Mouse (Mus musculus) intestine, embryonic 15.5 days (tissue): Measurements from ENCODE around the gene Lsm8. TPM values are rescaled to one million over a fixed set of nuclear protein-coding genes. Genes with fewer than 3 reads are reported as not detected.

ENCODE experiments used
- ATAC-seq: fragments of 200-750 bp; cut with Nextera tagmentation; 2 replicates; pipeline ENCODE4 v1.8.0; 2017; ENCODE audit warnings: moderate TSS enrichment, moderate library complexity
- H3K27ac ChIP-seq: fragments of 300-500 bp; sonication (generic); 2 replicates; pipeline ENCODE4 v1.5.1; 2015; ENCODE audit warnings: mild to moderate bottlenecking, inconsistent platforms
- H3K27me3 ChIP-seq: fragments of 300-500 bp; sonication (generic); replicated peaks from 2 replicates; pipeline ENCODE4 v1.6.1; 2015; ENCODE audit warnings: inconsistent platforms
- H3K36me3 ChIP-seq: fragments of 300-500 bp; sonication (generic); 2 replicates; pipeline ENCODE4 v1.6.1; 2015; ENCODE audit warnings: inconsistent platforms
- H3K4me1 ChIP-seq: fragments of 300-500 bp; sonication (generic); replicated peaks from 2 replicates; pipeline ENCODE4 v1.6.1; 2015; ENCODE audit warnings: inconsistent platforms
- H3K4me2 ChIP-seq: fragments of 300-500 bp; sonication (generic); replicated peaks from 2 replicates; pipeline ENCODE4 v1.6.1; 2015; ENCODE audit warnings: mild to moderate bottlenecking, inconsistent platforms
- H3K4me3 ChIP-seq: fragments of 300-500 bp; sonication (generic); replicated peaks from 2 replicates; pipeline ENCODE4 v1.5.1; 2015; ENCODE audit warnings: inconsistent platforms
- H3K9ac ChIP-seq: fragments of 300-500 bp; sonication (generic); 2 replicates; pipeline ENCODE4 v1.6.1; 2015; ENCODE audit warnings: inconsistent platforms
- H3K9me3 ChIP-seq: fragments of 300-500 bp; sonication (generic); 2 replicates; pipeline ENCODE4 v1.6.1; 2016; ENCODE audit warnings: inconsistent platforms
- WGBS: fragments of 180-500 bp; shearing (Covaris S2); methylation state at CpG from one replicate; pipeline ENCODE4 v1.1.7; 2015; 5-methylcytosine and 5-hydroxymethylcytosine counted together
- polyA plus RNA-seq: library from polyadenylated mRNA; unstranded; fragments of >200 nt; fragmentation: Nextera tagmentation; extraction: Ambion mirVana; gene quantifications from 2 replicates; pipeline ENCODE4 v1.2.1, GENCODE M21; 2015

The Lsm8 gene
- polyA plus RNA-seq, 1 experiment from 2014 or later = 177 TPM

GRCm38 (mm10) chr6:18856487-18857078, 8.2 kb downstream of the Lsm8 start:
- Histone ChIP-seq H3K9ac (no peak overlapping the region), H3K27me3 (no peaks in the 10 kb centered on the region), H3K4me3 (no peak overlapping the region), H3K4me1 (no peaks in the 10 kb centered on the region), H3K36me3 (peaks cover 6% of the 10 kb centered on the region), H3K4me2 (no peak overlapping the region), H3K27ac (no peak overlapping the region), H3K9me3 (no peaks in the 10 kb centered on the region)
- peak; percentile 23; the same call in 1 of the 2 replicates for ATAC-seq
- WGBS = 90% methylated on average over 3 of the region's 3 CpGs

GRCm38 (mm10) chr6:18866018-18866417, 17.6 kb downstream of the Lsm8 start, which contains the start of gene Ankrd7:
Gene Ankrd7, plus strand, starts transcription at chr6:18866318.
- Histone ChIP-seq H3K4me2 (no peak within 1 kb of the TSS), H3K27ac (no peak within 1 kb of the TSS), H3K36me3 (no peaks in the 10 kb centered on the region), H3K9me3 (no peaks in the 10 kb centered on the region), H3K9ac (no peak within 1 kb of the TSS), H3K27me3 (no peaks in the 10 kb centered on the region), H3K4me1 (no peaks in the 10 kb centered on the region), H3K4me3 (no peak within 1 kb of the TSS)
- WGBS = 91% methylated on average over 8 of the region's 8 CpGs
- ATAC-seq = no peak

GRCm38 (mm10) chr6:18889030-18889429, 40.7 kb downstream of the Lsm8 start:
- Histone ChIP-seq H3K27ac (no peak overlapping the region), H3K4me1 (no peaks in the 10 kb centered on the region), H3K9me3 (no peaks in the 10 kb centered on the region), H3K4me2 (no peak overlapping the region), H3K9ac (no peak overlapping the region), H3K4me3 (no peak overlapping the region), H3K36me3 (no peaks in the 10 kb centered on the region), H3K27me3 (no peaks in the 10 kb centered on the region)
- ATAC-seq = no peak
- WGBS = 55% methylated on average over 2 of the region's 2 CpGs

GRCm38 (mm10) chr6:18894142-18894541, 45.8 kb downstream of the Lsm8 start:
- Histone ChIP-seq H3K27me3 (no peaks in the 10 kb centered on the region), H3K4me2 (no peak overlapping the region), H3K36me3 (no peaks in the 10 kb centered on the region), H3K27ac (no peak overlapping the region), H3K9ac (no peak overlapping the region), H3K9me3 (no peaks in the 10 kb centered on the region), H3K4me1 (no peaks in the 10 kb centered on the region), H3K4me3 (no peak overlapping the region)
- ATAC-seq = no peak

Other genes starting within 250 kb of the Lsm8 start
- gene Ankrd7, start 17.7 kb downstream of the Lsm8 start, polyA plus RNA-seq = 0.16 TPM in 1 of 2 replicates, not detected in the other